ENCODE assay signal across 10 mouse cellular contexts in the genomic region with DNA sequence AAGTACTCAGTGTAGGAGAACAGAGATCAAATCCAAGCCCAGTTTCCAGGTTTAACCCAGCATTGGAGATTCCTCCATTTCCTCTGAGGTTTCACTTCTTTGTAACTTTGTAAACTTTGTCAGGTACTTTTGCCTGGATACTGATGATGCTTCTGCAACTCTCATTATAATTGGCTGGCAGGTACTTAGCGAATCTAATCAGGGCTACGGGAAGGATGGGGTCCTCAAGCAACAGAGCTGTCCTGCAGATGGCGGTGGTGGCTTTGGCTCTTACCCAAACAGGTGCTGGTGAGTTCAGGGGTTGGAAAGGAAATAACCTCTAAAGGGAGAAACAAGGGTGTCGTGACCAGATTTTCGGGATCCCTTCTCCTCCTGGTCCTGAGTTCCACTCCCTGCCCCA. TPM values are rescaled to one million over a fixed set of nuclear protein-coding genes. Genes with fewer than 3 reads are reported as not detected.
DNase-seq lines count a peak whose midpoint lies in the region; ATAC-seq and TF ChIP-seq lines count a peak whose summit lies in the region.
"Had no signal": no experiment of that assay in that cellular context is flagged by ENCODE, and none has a peak within 500 bp of the region (broad histone marks: within the 10 kb centered on the region; RNA-seq: fewer than 3 reads in every experiment).

No protein-coding gene starts in this region.

- DNase-seq in cerebellum, adult 11-12 months: peak; percentile 3
- no peak for DNase-seq in cerebellum, adult 2 months
- DNase-seq in 3T3-L1 (ENCODE audit: low read depth, low spot score): peak; percentile 60
- DNase-seq in adrenal gland, postnatal 10 days: peak; percentile 53
- DNase-seq in frontal cortex, postnatal 36 days (ENCODE audit: low spot score in 2 of 2): peak; percentile 9 to 40
- DNase-seq in layer of hippocampus, adult 11-12 months (ENCODE audit: low spot score): peak; percentile 71
- peak; percentile 32 to 64 for DNase-seq in thymus, adult 18-20 months

- no peak for TF ChIP-seq CTCF in cerebellum, adult 2 months (IDR thresholded peaks at IDR 0.05; ENCODE audit: borderline replicate concordance, insufficient read depth, low read depth, low read length)

- peak; percentile 84 for ATAC-seq in megakaryocyte-erythroid progenitor cell, adult 5-6 weeks (replicated peaks; ENCODE audit: low FRiP score, low TSS enrichment, poor library complexity, severe bottlenecking)

- WGBS in cerebellum, adult 2 months: 27% methylated on average over 5 of the region's 5 CpGs

- H3K4me1 ChIP-seq in cerebellum, adult 2 months (ENCODE audit: control insufficient read depth, insufficient read depth, low read length): no peaks in the 10 kb centered on the region
- H3K4me1 ChIP-seq: hindbrain, embryonic 15.5 days had no signal

- no peak overlapping the region for H3K27ac ChIP-seq in cerebellum, adult 2 months (ENCODE audit: insufficient read depth, low read length)
- H3K27ac ChIP-seq: hindbrain, embryonic 15.5 days had no signal

- no peak overlapping the region for H3K4me3 ChIP-seq in cerebellum, adult 2 months (replicated peaks; ENCODE audit: insufficient read depth, low read depth, low read length)
- H3K4me3 ChIP-seq: hindbrain, embryonic 15.5 days had no signal

- no peak for TF ChIP-seq POLR2A in cerebellum, adult 2 months (IDR thresholded peaks at IDR 0.05; ENCODE audit: borderline replicate concordance, insufficient read depth, low read length)

- H3K27me3 ChIP-seq in cerebellum, adult 2 months (ENCODE audit: control insufficient read depth, insufficient read depth, low read length): no peaks in the 10 kb centered on the region
- H3K27me3 ChIP-seq: hindbrain, embryonic 15.5 days had no signal

RNA-seq across cellular contexts. Expression of a gene that starts 9.6 kb away (rescaled TPM):
- not detected in 2 replicates for polyA plus RNA-seq in cerebellum, adult 2 months (2012; rRNA removed)
- not detected for total RNA-seq in adrenal gland, postnatal 10 days (2021)
- total RNA-seq in megakaryocyte-erythroid progenitor cell, adult 5-6 weeks (2014; fragmentation: Nextera tagmentation): not detected in 2 replicates
- total RNA-seq in megakaryocyte-erythroid progenitor cell, adult 5-6 weeks (2017): not detected in 2 replicates
- polyA plus RNA-seq: hindbrain, embryonic 15.5 days; neural tube, embryonic 14.5 days had no signal

RNA-seq across cellular contexts. Expression of a gene that starts 16.8 kb away (rescaled TPM):
- polyA plus RNA-seq in cerebellum, adult 2 months (2012; rRNA removed): not detected in 2 replicates
- not detected for total RNA-seq in adrenal gland, postnatal 10 days (2021)
- not detected in 2 replicates for total RNA-seq in megakaryocyte-erythroid progenitor cell, adult 5-6 weeks (2014; fragmentation: Nextera tagmentation)
- total RNA-seq in megakaryocyte-erythroid progenitor cell, adult 5-6 weeks (2017): not detected in 2 replicates
- polyA plus RNA-seq: hindbrain, embryonic 15.5 days; neural tube, embryonic 14.5 days had no signal

RNA-seq across cellular contexts. Expression of a gene that starts 23.3 kb away (rescaled TPM):
- polyA plus RNA-seq in cerebellum, adult 2 months (2012; rRNA removed): 2.9 and 3.0 TPM in 2 replicates
- 1 to 10 TPM; 4.6 to 5.0 TPM for total RNA-seq in adrenal gland, postnatal 10 days (2021)
- 5.7 and 6.3 TPM in 2 replicates for total RNA-seq in megakaryocyte-erythroid progenitor cell, adult 5-6 weeks (2014; fragmentation: Nextera tagmentation)
- 3.8 and 9.0 TPM in 2 replicates for total RNA-seq in megakaryocyte-erythroid progenitor cell, adult 5-6 weeks (2017)

RNA-seq across cellular contexts. Expression of a gene that starts 26.8 kb away (rescaled TPM):
- polyA plus RNA-seq in cerebellum, adult 2 months (2012; rRNA removed): not detected in 2 replicates
- total RNA-seq in adrenal gland, postnatal 10 days (2021): not detected
- not detected in 2 replicates for total RNA-seq in megakaryocyte-erythroid progenitor cell, adult 5-6 weeks (2014; fragmentation: Nextera tagmentation)
- total RNA-seq in megakaryocyte-erythroid progenitor cell, adult 5-6 weeks (2017): not detected in 2 replicates
- polyA plus RNA-seq: hindbrain, embryonic 15.5 days; neural tube, embryonic 14.5 days had no signal

RNA-seq across cellular contexts. Expression of a gene that starts 33.8 kb away (rescaled TPM):
- 0.03 TPM in 1 of 2 replicates, not detected in the other for polyA plus RNA-seq in cerebellum, adult 2 months (2012; rRNA removed)
- not detected for total RNA-seq in adrenal gland, postnatal 10 days (2021)
- total RNA-seq in megakaryocyte-erythroid progenitor cell, adult 5-6 weeks (2014; fragmentation: Nextera tagmentation): not detected in 2 replicates
- total RNA-seq in megakaryocyte-erythroid progenitor cell, adult 5-6 weeks (2017): not detected in 2 replicates
- polyA plus RNA-seq: hindbrain, embryonic 15.5 days had no signal

Comparison
In these comparisons a context has a peak if more than half of its experiments do, and no peak if none do; other contexts are left out.
1. DNase-seq: peak in cerebellum, adult 11-12 months (single experiment), 3T3-L1 (single experiment), adrenal gland, postnatal 10 days (single experiment), frontal cortex, postnatal 36 days (2 of 2), layer of hippocampus, adult 11-12 months (single experiment) and thymus, adult 18-20 months (2 of 2); none in cerebellum, adult 2 months (0 of 2).